Mouse (Mus musculus): ENCODE measurements around the gene Vps35l.

Gene Vps35l

GRCm38 (mm10) chr7:118739975-118740531 lies at the start of gene Vps35l:
TSS of gene Vps35l (plus strand) at chr7:118740226.
- DNase-seq (ENCODE audit: low read depth, low spot score), result peak; percentile 93

- no peak for DNase-seq (ENCODE audit: low read depth, low spot score)
Observed at GRCm38 (mm10) chr7:118691287-118691686, 48.7 kb upstream of the Vps35l start.

GRCm38 (mm10) chr7:118696146-118696545 lies 43.9 kb upstream of the Vps35l start:
- DNase-seq (ENCODE audit: low read depth, low spot score), result no peak

GRCm38 (mm10) chr7:118697168-118697567 lies 42.9 kb upstream of the Vps35l start:
- DNase-seq (ENCODE audit: low read depth, low spot score), result no peak

GRCm38 (mm10) chr7:118698882-118699281 lies 41.1 kb upstream of the Vps35l start:
- no peak for DNase-seq (ENCODE audit: low read depth, low spot score)

- no peak for DNase-seq (ENCODE audit: low read depth, low spot score)
Observed at GRCm38 (mm10) chr7:118703144-118703561, 36.9 kb upstream of the Vps35l start.

- DNase-seq (ENCODE audit: low read depth, low spot score), result peak; percentile 23
Observed at GRCm38 (mm10) chr7:118704001-118704850, 35.8 kb upstream of the Vps35l start.

GRCm38 (mm10) chr7:118705101-118705961 lies 34.7 kb upstream of the Vps35l start, which contains the start of gene Gde1:
TSS of gene Gde1 (minus strand) at chr7:118705778.
- DNase-seq (ENCODE audit: low read depth, low spot score), result peak; percentile 89

- DNase-seq (ENCODE audit: low read depth, low spot score), result no peak
Observed at GRCm38 (mm10) chr7:118706051-118706450, 34.0 kb upstream of the Vps35l start.

- DNase-seq (ENCODE audit: low read depth, low spot score), result no peak
Observed at GRCm38 (mm10) chr7:118706488-118706887, 33.5 kb upstream of the Vps35l start.

GRCm38 (mm10) chr7:118707216-118707615 lies 32.8 kb upstream of the Vps35l start:
- no peak for DNase-seq (ENCODE audit: low read depth, low spot score)

GRCm38 (mm10) chr7:118708002-118708401 lies 32.0 kb upstream of the Vps35l start:
- DNase-seq (ENCODE audit: low read depth, low spot score), result no peak

- DNase-seq (ENCODE audit: low read depth, low spot score), result no peak
Observed at GRCm38 (mm10) chr7:118710776-118711175, 29.2 kb upstream of the Vps35l start.

GRCm38 (mm10) chr7:118712228-118713173 lies 27.5 kb upstream of the Vps35l start, which contains the start of gene Ccp110:
TSS of gene Ccp110 (plus strand) at chr7:118712552.
- DNase-seq (ENCODE audit: low read depth, low spot score), result peak; percentile 96

- no peak for DNase-seq (ENCODE audit: low read depth, low spot score)
Observed at GRCm38 (mm10) chr7:118714873-118715272, 25.2 kb upstream of the Vps35l start.

- DNase-seq (ENCODE audit: low read depth, low spot score), result no peak
Observed at GRCm38 (mm10) chr7:118718066-118718465, 22.0 kb upstream of the Vps35l start.

- DNase-seq (ENCODE audit: low read depth, low spot score), result no peak
Observed at GRCm38 (mm10) chr7:118723927-118724326, 16.1 kb upstream of the Vps35l start.

GRCm38 (mm10) chr7:118725459-118725858 lies 14.6 kb upstream of the Vps35l start:
- no peak for DNase-seq (ENCODE audit: low read depth, low spot score)

- DNase-seq (ENCODE audit: low read depth, low spot score), result no peak
Observed at GRCm38 (mm10) chr7:118728846-118729587, 11.0 kb upstream of the Vps35l start.

- DNase-seq (ENCODE audit: low read depth, low spot score), result no peak
Observed at GRCm38 (mm10) chr7:118731781-118732180, 8.2 kb upstream of the Vps35l start.
